ENCODE assay signal across 29 mouse cellular contexts in genomic region chr8:126291951-126292350, GRCm38 (mm10). TPM values are rescaled to one million over a fixed set of nuclear protein-coding genes. Genes with fewer than 3 reads are reported as not detected.
DNase-seq lines count a peak whose midpoint lies in the region; ATAC-seq and TF ChIP-seq lines count a peak whose summit lies in the region.
"Had no signal": no experiment of that assay in that cellular context is flagged by ENCODE, and none has a peak within 500 bp of the region (broad histone marks: within the 10 kb centered on the region; RNA-seq: fewer than 3 reads in every experiment).

No protein-coding gene starts in this region.

- no peaks in the 10 kb centered on the region for H3K9me3 ChIP-seq in midbrain, embryonic 10.5 days (replicated peaks)
- no peaks in the 10 kb centered on the region for H3K9me3 ChIP-seq in hindbrain, postnatal 0 days (ENCODE audit: low read length)
- H3K9me3 ChIP-seq: embryonic facial prominence, embryonic 12.5 days; heart, embryonic 10.5 days; limb, embryonic 10.5 days; liver, embryonic 15.5 days; lung, embryonic 15.5 days; neural tube, embryonic 15.5 days had no signal

- no peaks in the 10 kb centered on the region for H3K36me3 ChIP-seq in midbrain, embryonic 10.5 days
- no peaks in the 10 kb centered on the region for H3K36me3 ChIP-seq in hindbrain, postnatal 0 days (ENCODE audit: insufficient read depth, low read length)
- H3K36me3 ChIP-seq: embryonic facial prominence, embryonic 12.5 days; heart, embryonic 10.5 days; limb, embryonic 10.5 days; liver, embryonic 15.5 days; lung, embryonic 15.5 days; neural tube, embryonic 15.5 days had no signal

- DNase-seq in 3134 (ENCODE audit: extremely low read depth, insufficient read length, low spot score), result peak; percentile 58
- peak; percentile 69 for DNase-seq in 416B (ENCODE audit: low read depth)
- DNase-seq in adrenal gland, adult (ENCODE audit: inconsistent age in 2 of 2, low spot score in 1 of 2), result peak; percentile 70 to 89
- peak; percentile 81 to 85 for DNase-seq in adrenal gland, postnatal 36 days
- no peak for DNase-seq in midbrain, embryonic 10.5 days (ENCODE audit: low spot score)
- DNase-seq in urinary bladder, postnatal 36 days (ENCODE audit: low spot score in 2 of 2), result no peak
- DNase-seq in hindbrain, postnatal 0 days (ENCODE audit: low spot score), result no peak
- DNase-seq: cerebellum, adult 2 months; cerebellum, postnatal 25 days; gastrocnemius, postnatal 10 days; heart, postnatal 4 days; kidney, adult 2 months; liver; lung, postnatal 36 days had no signal

- no peak for ATAC-seq in hindbrain, postnatal 0 days
- ATAC-seq: activated CD4-positive, CD25-positive, alpha-beta regulatory T cell, adult 4 months; CD4-positive, CD25-positive, alpha-beta regulatory T cell, adult 4 months; midbrain, embryonic 16.5 days had no signal

- 87% methylated on average over 10 of the region's 10 CpGs for WGBS in midbrain, embryonic 10.5 days
- WGBS in hindbrain, postnatal 0 days, result 84% methylated on average over 10 of the region's 10 CpGs

- H3K4me2 ChIP-seq in hindbrain, postnatal 0 days (ENCODE audit: low read depth, low read length), result no peak overlapping the region
- H3K4me2 ChIP-seq: embryonic facial prominence, embryonic 12.5 days; hindbrain, embryonic 14.5 days; liver, embryonic 15.5 days; lung, embryonic 15.5 days; neural tube, embryonic 15.5 days had no signal

- H3K9ac ChIP-seq in hindbrain, postnatal 0 days (replicated peaks; ENCODE audit: low read length), result no peak overlapping the region
- H3K9ac ChIP-seq: embryonic facial prominence, embryonic 12.5 days; hindbrain, embryonic 14.5 days; liver, embryonic 15.5 days; lung, embryonic 15.5 days; neural tube, embryonic 15.5 days had no signal

- no peak overlapping the region for H3K4me3 ChIP-seq in midbrain, embryonic 10.5 days
- H3K4me3 ChIP-seq in hindbrain, postnatal 0 days (ENCODE audit: low read length), result no peak overlapping the region
- H3K4me3 ChIP-seq: embryonic facial prominence, embryonic 12.5 days; heart, embryonic 10.5 days; limb, embryonic 10.5 days; liver, embryonic 15.5 days; lung, embryonic 15.5 days; neural tube, embryonic 15.5 days had no signal

- no peaks in the 10 kb centered on the region for H3K4me1 ChIP-seq in midbrain, embryonic 10.5 days
- no peaks in the 10 kb centered on the region for H3K4me1 ChIP-seq in hindbrain, postnatal 0 days (ENCODE audit: insufficient read depth, low read length)
- H3K4me1 ChIP-seq: embryonic facial prominence, embryonic 12.5 days; heart, embryonic 10.5 days; limb, embryonic 10.5 days; liver, embryonic 15.5 days; lung, embryonic 15.5 days; neural tube, embryonic 15.5 days had no signal

- TF ChIP-seq CTCF in hindbrain, postnatal 0 days (IDR thresholded peaks at IDR 0.05; ENCODE audit: low read depth), result no peak

- no peak overlapping the region for H3K27ac ChIP-seq in midbrain, embryonic 10.5 days (replicated peaks)
- H3K27ac ChIP-seq in hindbrain, postnatal 0 days, result no peak overlapping the region
- H3K27ac ChIP-seq: embryonic facial prominence, embryonic 12.5 days; heart, embryonic 10.5 days; hindbrain, embryonic 14.5 days; kidney, postnatal 0 days; limb, embryonic 10.5 days; liver, embryonic 15.5 days; lung, embryonic 15.5 days; neural tube, embryonic 15.5 days had no signal

- H3K27me3 ChIP-seq in midbrain, embryonic 10.5 days (ENCODE audit: low read depth, poor library complexity, severe bottlenecking), result no peaks in the 10 kb centered on the region
- H3K27me3 ChIP-seq in hindbrain, postnatal 0 days (ENCODE audit: insufficient read depth, low read length), result no peaks in the 10 kb centered on the region
- H3K27me3 ChIP-seq: liver, embryonic 15.5 days; lung, embryonic 15.5 days; neural tube, embryonic 15.5 days had no signal

RNA-seq across cellular contexts. Expression of gene Slc35f3, which starts 6.4 kb away (rescaled TPM):
- 1 to 10 TPM in 1 of 2 experiments, under 1 TPM in 1; 0.20 to 2.8 TPM for total RNA-seq in adrenal gland, postnatal 36 days (2021)
- polyA plus RNA-seq in midbrain, embryonic 10.5 days (2016; fragmentation: Nextera tagmentation; extraction: Ambion mirVana), result 0.11 and 0.15 TPM in 2 replicates
- total RNA-seq in hindbrain, postnatal 0 days (2014; rRNA removed), result 3.8 and 6.1 TPM in 2 replicates
- 6.1 and 6.5 TPM in 2 replicates for polyA plus RNA-seq in hindbrain, postnatal 0 days (2015; fragmentation: Nextera tagmentation; extraction: Ambion mirVana)
- total RNA-seq: granulocyte monocyte progenitor cell, adult 5-6 weeks; heart, postnatal 4 days; megakaryocyte-erythroid progenitor cell, adult 5-6 weeks had no signal
- polyA plus RNA-seq: activated CD4-positive, CD25-positive, alpha-beta regulatory T cell, adult 4 months; CD4-positive, CD25-positive, alpha-beta regulatory T cell, adult 4 months; forebrain, embryonic 11.5 days; heart, embryonic 16.5 days; liver, embryonic 15.5 days had no signal

Comparison
In these comparisons a context has a peak if more than half of its experiments do, and no peak if none do; other contexts are left out.
1. DNase-seq: peak in 3134 (single experiment), 416B (single experiment), adrenal gland, adult (2 of 2) and adrenal gland, postnatal 36 days (2 of 2); none in midbrain, embryonic 10.5 days (single experiment), urinary bladder, postnatal 36 days (0 of 2) and hindbrain, postnatal 0 days (single experiment).